Mouse (Mus musculus) liver, embryonic 14.5 days (tissue): Measurements from ENCODE around the gene Gpd2. TPM values are rescaled to one million over a fixed set of nuclear protein-coding genes. Genes with fewer than 3 reads are reported as not detected.

Source experiments
- ATAC-seq: fragments of 200-750 bp; cut with Nextera tagmentation; 2 replicates; pipeline ENCODE4 v1.8.0; 2017; ENCODE audit warnings: moderate number of reproducible peaks, mild to moderate bottlenecking, moderate library complexity; ENCODE audit not compliant: insufficient read depth
- DNase-seq, 3 experiments: peaks; one replicate each; pipeline ENCODE4 v3.0.0-alpha.2; 2012 to 2013; ENCODE audit warnings: low read depth in 3 of 3, low spot score in 3 of 3
- H3K27ac ChIP-seq: fragments of 300-500 bp; sonication (generic); 2 replicates; pipeline ENCODE4 v1.5.1; 2014; ENCODE audit warnings: moderate library complexity, mild to moderate bottlenecking, control low read depth, inconsistent platforms
- H3K27me3 ChIP-seq: fragments of 300-500 bp; sonication (generic); 2 replicates; pipeline ENCODE4 v1.6.1; 2014; ENCODE audit warnings: mild to moderate bottlenecking, low read length, moderate library complexity; ENCODE audit not compliant: control insufficient read depth, insufficient read depth
- H3K36me3 ChIP-seq: fragments of 300-500 bp; sonication (generic); replicated peaks from 2 replicates; pipeline ENCODE4 v1.6.1; 2014; ENCODE audit warnings: low read depth; ENCODE audit not compliant: control insufficient read depth, insufficient read depth
- H3K4me1 ChIP-seq, 2 experiments: fragments of 200-500 bp in 1 of 2; fragments of 300-500 bp in 1 of 2; sonication (generic) in 1 of 2; replicated peaks; 2 replicates each; pipeline ENCODE4 v1.6.1; 2012 to 2014; ENCODE audit warnings: antibody characterized with exemption in 1 of 2, inconsistent platforms in 1 of 2, low read length in 1 of 2; ENCODE audit not compliant: control insufficient read depth in 2 of 2, insufficient read depth in 2 of 2
- H3K4me2 ChIP-seq: fragments of 300-500 bp; sonication (generic); 2 replicates; pipeline ENCODE4 v1.6.1; 2014; ENCODE audit warnings: low read depth, mild to moderate bottlenecking, control low read depth, moderate library complexity
- H3K4me3 ChIP-seq, 2 experiments: fragments of 200-500 bp in 1 of 2; fragments of 300-500 bp in 1 of 2; sonication (generic) in 1 of 2; 2 replicates each; pipeline ENCODE4 v1.5.1; 2012 to 2014; ENCODE audit warnings: low read depth in 2 of 2, low read length in 2 of 2, mild to moderate bottlenecking in 2 of 2, control low read depth in 1 of 2, inconsistent platforms in 1 of 2, moderate library complexity in 1 of 2; ENCODE audit not compliant: insufficient read depth in 1 of 2
- H3K9ac ChIP-seq: fragments of 300-500 bp; sonication (generic); replicated peaks from 2 replicates; pipeline ENCODE4 v1.6.1; 2014; ENCODE audit warnings: mild to moderate bottlenecking, control low read depth, moderate library complexity
- H3K9me3 ChIP-seq: fragments of 300-500 bp; sonication (generic); 2 replicates; pipeline ENCODE4 v1.6.1; 2016; ENCODE audit warnings: low read length, mixed read lengths; ENCODE audit not compliant: control insufficient read depth
- CTCF ChIP-seq: IDR thresholded peaks from 2 replicates; pipeline ENCODE4 v1.5.1; 2016; ENCODE audit warnings: antibody characterized with exemption, low read depth, control low read depth
- EP300 ChIP-seq: IDR thresholded peaks from 2 replicates; pipeline ENCODE4 v1.6.1; 2016; ENCODE audit warnings: antibody characterized with exemption, low read depth
- WGBS: fragments of 180-500 bp; shearing (Covaris S2); extraction: QIAGEN DNeasy Blood & Tissue Kit; methylation state at CpG from one replicate; pipeline ENCODE4 v1.1.7; 2014; ENCODE audit not compliant: insufficient replicate concordance; 5-methylcytosine and 5-hydroxymethylcytosine counted together
- polyA plus RNA-seq, 2 experiments: library from polyadenylated mRNA; depleted of rRNA in 1 of 2; stranded (reverse) in 1 of 2; unstranded in 1 of 2; fragments of >200 nt; fragmentation: Nextera tagmentation in 1 of 2; extraction: Ambion mirVana in 1 of 2; gene quantifications; 2 replicates each; pipeline versions ENCODE4 v1.2.1 to v1.2.3; 2012 to 2014

The Gpd2 gene
- polyA plus RNA-seq, 2 experiments: 2.1 to 4.7 TPM

- no peaks in the 10 kb centered on the region for H3K36me3 ChIP-seq
- H3K4me2 ChIP-seq: no peak overlapping the region
- no peak for DNase-seq
- no peaks in the 10 kb centered on the region for H3K27me3 ChIP-seq
- TF ChIP-seq EP300 (no peak), CTCF (no peak)
- H3K9ac ChIP-seq: no peak overlapping the region
- no peak overlapping the region for H3K27ac ChIP-seq
- no peaks in the 10 kb centered on the region for H3K9me3 ChIP-seq
- WGBS: 66% methylated on average over 2 of the region's 2 CpGs
- no peak overlapping the region for H3K4me3 ChIP-seq
- ATAC-seq: no peak
- no peaks in the 10 kb centered on the region for H3K4me1 ChIP-seq
These were observed 174.1 kb downstream of the Gpd2 start for GRCm38 (mm10) chr2:57411551-57411950.

GRCm38 (mm10) chr2:57414550-57415160, 177.2 kb downstream of the Gpd2 start:
- ATAC-seq (no peak), DNase-seq (no peak)
- no peak for TF ChIP-seq CTCF
- TF ChIP-seq EP300: no peak
- no peaks in the 10 kb centered on the region for H3K36me3 ChIP-seq
- no peaks in the 10 kb centered on the region for H3K9me3 ChIP-seq
- H3K4me2 ChIP-seq: no peak overlapping the region
- no peaks in the 10 kb centered on the region for H3K27me3 ChIP-seq
- H3K4me3 ChIP-seq: no peak overlapping the region
- H3K9ac ChIP-seq: no peak overlapping the region
- no peaks in the 10 kb centered on the region for H3K4me1 ChIP-seq
- no peak overlapping the region for H3K27ac ChIP-seq
- 61% methylated on average over 9 of the region's 9 CpGs for WGBS

- TF ChIP-seq CTCF: no peak
- 58% methylated on average over 1 of the region's 1 CpGs for WGBS
- Histone ChIP-seq H3K4me1 (no peaks in the 10 kb centered on the region), H3K4me2 (no peak overlapping the region), H3K9ac (no peak overlapping the region), H3K36me3 (no peaks in the 10 kb centered on the region), H3K27ac (no peak overlapping the region), H3K27me3 (no peaks in the 10 kb centered on the region), H3K4me3 (no peak overlapping the region), H3K9me3 (no peaks in the 10 kb centered on the region)
- ATAC-seq: no peak
- DNase-seq: no peak
These were observed 179.3 kb downstream of the Gpd2 start for GRCm38 (mm10) chr2:57416711-57417110.

Other genes with a start within 250 kb of the Gpd2 start
- gene Nr4a2, start 113.6 kb upstream of the Gpd2 start, polyA plus RNA-seq (2012; rRNA removed): 0.23 and 0.28 TPM in 2 replicates
- 0.22 and 0.29 TPM in 2 replicates for gene Nr4a2, start 113.6 kb upstream of the Gpd2 start, polyA plus RNA-seq (2014; fragmentation: Nextera tagmentation; extraction: Ambion mirVana)